Mouse (Mus musculus): Measurements from ENCODE around the gene Pcgf5. TPM values are rescaled to one million over a fixed set of nuclear protein-coding genes. Genes with fewer than 3 reads are reported as not detected.
A peak's percentile ranks its signal among the peaks of the same experiment; 100 is the strongest.

The Pcgf5 gene
- total RNA-seq (2021) = 21.1 and 21.2 TPM in 2 replicates
- long read RNA-seq, experiment 1, full-length matches to known transcripts = 16 of 25 reads
- long read RNA-seq, experiment 1, partial matches to known transcripts = 1 of 25 reads
- long read RNA-seq, experiment 1, other reads (novel, unspliced or antisense) = 8 of 25 reads
- long read RNA-seq, experiment 2, full-length matches to known transcripts = 15 of 21 reads
- long read RNA-seq, experiment 2, partial matches to known transcripts = 1 of 21 reads
- long read RNA-seq, experiment 2, other reads (novel, unspliced or antisense) = 5 of 21 reads

DNA sequence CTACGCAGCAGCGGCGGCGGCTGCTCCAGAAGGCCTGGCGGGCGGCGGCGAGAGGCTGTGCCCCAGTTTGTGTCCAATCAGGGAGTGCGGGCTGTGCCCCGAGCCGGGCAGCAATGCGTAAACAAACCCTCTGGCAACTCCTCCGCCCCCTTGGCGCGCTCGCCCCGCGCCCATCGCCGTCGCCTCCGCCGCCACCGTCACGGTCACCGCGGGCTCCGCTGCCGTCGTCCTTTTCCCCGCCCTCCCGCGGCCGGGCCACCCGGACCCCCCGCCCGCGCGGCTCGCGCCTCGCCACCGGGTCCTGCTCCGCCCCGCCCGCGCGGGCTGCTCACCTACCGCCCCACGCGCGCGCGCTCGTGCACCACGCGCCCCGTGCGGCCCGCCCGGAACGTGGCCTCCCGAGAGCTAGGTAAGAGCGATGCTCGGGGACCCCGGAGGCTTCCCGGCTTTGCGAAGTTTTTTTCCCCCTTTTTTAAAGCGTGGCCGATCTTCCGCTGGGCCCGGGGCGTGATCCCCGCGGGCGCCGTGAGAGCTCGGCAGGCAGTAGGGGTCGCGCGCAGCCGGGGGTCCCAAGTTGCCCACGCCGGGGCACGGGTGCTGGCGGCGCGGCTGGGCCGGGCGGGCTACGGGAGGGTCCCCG lies at the start of gene Pcgf5:
TSS of gene Pcgf5 (plus strand) at position 149 of the 640 bp plus-strand sequence.
- DNase-seq = peak; percentile 88

DNA sequence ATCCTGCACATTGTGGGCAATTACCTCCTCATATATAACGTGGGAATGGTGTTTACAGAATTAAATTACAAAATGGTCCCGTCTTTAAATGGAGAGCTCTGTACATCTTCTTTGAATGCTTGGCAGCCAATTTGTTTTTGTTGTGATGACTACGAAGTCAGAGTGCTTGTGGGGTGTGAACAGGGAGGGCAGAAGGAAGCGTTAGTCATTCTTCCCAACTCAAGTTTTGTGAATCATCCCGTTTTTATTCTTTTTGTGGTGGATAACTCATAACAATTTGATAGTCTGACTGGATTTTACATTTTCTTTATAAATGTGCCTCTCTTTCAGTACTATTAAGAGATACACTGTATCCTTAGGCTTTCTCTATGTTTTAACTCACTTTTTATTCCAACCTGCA lies 42.6 kb upstream of the Pcgf5 start:
- DNase-seq = no peak

DNA sequence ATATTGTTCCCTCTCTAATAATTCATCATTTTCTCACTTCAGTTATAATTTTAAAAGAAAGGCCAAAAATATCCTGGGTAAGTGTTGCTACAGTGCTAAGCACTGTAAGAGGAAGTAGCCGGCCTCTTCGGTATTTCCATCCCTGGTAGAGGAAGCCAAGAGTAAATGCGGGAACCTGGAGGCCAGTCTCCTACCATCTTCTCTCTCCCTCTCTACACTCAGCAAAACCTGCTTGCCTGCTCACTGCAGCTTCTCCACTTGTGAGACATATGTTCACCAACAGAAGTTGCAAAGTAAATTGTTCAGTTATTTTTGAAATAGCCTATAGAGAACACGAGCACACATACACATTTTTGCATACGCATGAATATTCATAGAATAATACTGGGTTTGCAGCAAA lies 34.1 kb upstream of the Pcgf5 start:
- no peak for DNase-seq

DNA sequence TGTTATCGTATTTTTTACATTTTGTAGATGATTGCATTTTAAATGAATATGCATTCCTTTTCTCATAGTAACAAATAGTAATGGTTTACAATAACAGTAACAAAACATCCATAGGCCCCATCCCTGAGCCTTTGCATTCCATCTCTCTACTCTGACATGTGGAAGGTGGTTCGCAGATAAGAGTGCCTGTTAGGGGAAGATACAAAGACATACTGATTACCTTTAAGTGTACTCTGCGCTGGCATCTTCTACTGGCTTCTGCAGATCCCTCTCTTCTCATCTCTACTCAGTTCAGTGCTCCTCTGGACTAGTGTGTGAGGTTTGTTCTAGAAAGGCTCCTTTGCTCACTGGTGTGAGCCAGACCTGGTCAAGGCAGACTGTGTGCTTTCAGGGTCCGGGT lies 28.4 kb upstream of the Pcgf5 start:
- DNase-seq = no peak

DNA sequence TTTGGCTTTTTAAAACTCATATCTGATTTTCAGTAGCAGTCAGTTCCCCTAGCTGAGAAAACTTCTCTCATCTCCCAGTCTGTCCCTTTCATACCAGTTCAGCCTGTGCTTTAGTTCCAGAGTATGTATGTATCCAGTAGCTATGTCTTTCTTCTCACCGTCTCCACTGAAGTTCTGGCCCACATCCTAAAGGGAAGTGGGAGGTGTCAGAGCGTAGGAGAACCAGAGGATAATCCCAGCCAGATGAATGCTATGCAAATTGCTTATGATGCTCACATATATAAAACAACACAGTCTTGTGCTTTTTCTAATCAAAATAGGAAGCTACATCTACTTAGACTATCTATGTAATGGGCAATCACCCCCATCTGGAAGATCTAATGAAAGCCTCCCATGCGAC lies 27.0 kb upstream of the Pcgf5 start:
- DNase-seq = no peak

DNA sequence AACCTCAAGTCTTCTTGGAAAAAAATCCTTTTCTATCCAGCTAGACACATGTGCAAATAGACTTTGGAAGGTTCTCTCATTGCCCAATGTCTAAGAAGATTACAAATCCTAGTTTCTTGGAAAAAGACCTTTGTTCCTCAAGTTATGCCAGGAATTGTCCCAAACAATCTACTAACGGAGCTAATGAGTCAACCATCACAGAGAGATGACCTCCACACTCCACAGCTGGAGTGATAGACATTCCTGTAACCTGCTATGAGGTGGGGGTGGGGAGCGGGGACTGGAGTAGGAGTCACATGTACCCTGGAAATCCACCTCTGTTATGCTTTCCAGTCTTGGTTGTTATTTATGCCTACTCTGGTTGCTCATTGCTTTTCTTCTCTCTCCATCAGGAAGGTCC lies 24.8 kb upstream of the Pcgf5 start:
- DNase-seq = no peak

DNA sequence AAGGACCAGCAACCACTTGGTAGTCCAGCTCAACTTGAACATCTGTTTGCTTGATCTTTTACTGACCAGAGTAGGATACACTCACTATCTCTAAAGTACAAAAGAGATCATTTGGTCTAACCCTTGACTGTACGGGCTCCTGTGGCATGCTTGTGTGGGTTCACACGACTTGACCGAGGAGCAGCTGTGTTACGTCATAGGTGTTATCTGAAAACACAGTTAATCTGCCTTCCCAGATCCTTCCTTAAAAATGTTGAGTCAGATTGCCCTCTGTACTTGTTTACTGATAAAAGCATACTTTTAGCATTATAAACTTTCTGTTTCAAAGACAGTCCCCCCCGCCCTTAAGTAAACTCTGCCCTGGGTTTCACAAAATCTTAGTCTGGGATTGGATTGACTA lies 19.4 kb upstream of the Pcgf5 start:
- DNase-seq = no peak

DNA sequence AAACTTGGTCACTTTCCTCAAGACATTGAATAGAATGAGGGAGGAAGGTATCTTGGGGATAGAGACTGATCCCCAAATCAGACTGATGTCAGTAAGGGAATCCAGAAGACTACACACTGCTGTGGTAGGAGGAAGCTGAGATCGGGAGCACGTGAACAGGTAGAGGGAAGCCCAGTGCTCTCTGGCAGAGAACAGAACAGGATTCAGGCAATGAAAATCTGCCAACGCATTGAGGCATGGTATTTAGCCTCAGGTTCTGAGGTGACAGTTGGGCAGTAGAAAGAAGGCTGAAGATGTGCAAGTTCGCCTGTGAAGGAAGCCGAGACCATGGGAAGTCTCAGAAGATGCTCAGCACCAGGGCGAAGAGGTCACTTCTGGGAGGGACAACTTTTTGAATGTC lies 733 bp upstream of the Pcgf5 start:
- no peak for DNase-seq

DNA sequence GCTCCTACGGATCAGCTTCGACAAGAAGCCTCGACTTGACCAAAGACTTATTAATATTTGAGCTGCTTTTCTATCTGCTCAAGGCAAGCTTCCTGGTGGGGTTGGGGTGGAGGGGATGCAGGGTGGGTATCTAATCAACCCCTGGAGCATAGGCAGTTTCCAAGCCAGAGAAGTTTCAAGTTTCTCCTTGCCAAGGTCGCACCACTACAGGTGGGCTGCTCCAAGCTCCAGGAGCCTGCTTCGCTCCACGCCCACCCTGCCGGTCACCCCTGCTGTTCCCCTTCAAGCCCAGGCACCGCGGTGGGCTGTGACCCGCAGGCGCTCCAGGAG lies 313 bp upstream of the Pcgf5 start:
- no peak for DNase-seq

DNA sequence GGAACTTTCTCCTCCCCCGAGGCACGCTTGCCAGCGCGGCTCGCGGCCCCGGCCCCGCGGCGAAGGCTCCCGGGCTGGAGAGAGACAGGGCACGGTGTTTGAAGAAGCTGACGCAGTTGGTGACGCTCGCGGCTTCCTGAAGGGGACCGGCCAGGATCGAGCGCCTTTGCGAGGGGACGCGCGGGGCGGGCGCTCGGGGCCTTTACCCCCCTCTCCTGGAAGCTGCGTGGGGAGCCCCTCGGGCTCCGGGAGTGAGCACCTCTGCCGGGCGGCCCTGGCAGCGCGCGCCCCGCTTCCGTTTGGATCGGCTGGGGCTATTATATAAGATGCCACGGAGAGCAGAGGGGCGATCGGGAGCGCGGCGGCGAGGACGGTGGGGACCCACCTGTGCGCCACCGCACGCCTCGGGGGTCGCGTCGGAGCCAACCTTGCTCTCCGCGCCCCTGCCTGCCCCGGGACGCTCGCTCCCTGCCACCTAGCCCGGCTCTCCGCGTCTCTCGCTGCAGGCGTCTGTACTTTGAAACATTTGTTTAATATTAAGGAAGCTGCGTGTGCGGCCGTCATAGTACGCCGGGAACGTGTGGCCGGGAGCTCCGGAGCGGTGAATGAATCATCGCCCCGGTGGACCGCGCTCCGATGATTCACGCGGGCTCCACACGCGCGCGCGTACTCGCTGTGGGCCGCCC lies 835 bp downstream of the Pcgf5 start:
- DNase-seq = peak; percentile 88

DNA sequence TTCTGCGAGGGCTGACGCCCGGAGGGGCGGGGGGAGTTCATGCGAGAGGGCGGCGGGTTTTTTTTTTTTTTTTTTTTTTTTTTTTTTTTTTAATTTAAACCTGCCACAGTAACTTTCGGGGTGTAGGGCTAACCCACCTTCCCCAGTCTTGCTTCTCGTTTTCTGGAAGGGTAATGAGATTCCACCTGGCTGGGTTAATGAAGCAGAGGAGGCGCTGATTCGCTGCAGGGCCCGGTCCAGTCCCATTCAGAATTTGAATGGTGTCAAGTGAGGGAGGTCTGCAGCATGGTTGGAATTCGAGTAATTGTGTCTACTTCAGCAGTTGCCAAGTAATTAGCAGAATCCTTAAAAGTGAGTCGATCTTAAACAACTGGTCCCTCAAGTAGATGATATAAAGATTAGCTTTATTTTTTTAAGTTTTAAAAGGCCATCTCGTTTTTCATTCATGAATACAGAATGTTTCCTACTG lies 1.4 kb downstream of the Pcgf5 start:
- no peak for DNase-seq

DNA sequence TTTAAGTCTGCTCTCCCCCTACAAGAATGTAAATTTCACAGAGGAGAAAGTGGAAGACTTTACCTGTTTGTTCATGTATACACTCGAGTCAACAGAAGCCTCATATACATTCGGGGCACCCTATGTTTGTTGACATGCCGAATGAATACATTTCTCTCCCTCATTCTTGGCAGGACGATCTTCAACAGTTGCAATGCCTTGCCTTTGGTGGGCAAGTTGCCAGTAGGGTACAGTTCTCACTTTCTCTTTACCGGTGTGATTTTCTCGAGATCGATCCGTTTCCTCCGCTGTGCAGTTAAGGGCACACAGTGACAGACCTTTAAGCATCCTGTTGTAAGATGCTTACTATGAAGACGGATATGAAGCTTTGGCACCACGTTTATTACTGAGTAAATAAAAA lies 2.1 kb downstream of the Pcgf5 start:
- no peak for DNase-seq

DNA sequence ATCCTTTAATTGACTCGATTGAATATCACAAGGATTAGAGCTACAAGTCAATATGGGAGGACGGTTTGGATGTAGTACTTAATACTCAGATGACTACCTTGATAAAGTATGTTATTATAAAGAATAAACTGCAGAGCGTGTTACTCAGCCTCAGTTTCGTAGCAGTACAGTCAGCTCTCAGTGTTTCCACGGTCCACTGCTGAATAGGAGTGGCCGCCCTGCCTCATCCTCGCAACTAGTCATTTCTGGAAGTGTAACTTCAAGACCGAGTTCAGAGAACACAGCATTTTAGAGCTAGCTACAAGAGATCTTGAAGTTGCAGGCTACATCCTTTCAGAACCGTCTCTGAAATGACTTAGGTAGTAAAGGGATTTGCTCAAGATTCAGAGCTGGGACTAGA lies 2.8 kb downstream of the Pcgf5 start:
- DNase-seq = no peak

DNA sequence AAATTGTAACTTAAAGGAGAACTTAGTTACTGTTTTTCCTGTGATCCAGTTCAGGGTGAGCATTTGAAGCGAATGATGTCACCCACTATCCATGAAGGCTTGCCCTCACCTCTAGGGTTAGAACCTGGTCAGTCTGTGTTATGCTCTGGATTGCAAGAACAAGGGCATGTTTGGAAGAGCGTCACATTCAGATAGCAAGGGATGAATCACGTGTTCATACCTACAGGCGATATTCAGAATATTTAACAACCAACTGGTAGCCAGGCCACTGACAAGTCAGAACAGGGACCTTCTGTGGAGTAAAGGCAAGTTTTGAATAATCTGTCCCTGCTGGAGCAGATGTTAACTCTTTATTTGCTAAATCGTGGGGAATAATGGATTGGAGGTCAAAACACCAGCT lies 14.4 kb downstream of the Pcgf5 start:
- no peak for DNase-seq

DNA sequence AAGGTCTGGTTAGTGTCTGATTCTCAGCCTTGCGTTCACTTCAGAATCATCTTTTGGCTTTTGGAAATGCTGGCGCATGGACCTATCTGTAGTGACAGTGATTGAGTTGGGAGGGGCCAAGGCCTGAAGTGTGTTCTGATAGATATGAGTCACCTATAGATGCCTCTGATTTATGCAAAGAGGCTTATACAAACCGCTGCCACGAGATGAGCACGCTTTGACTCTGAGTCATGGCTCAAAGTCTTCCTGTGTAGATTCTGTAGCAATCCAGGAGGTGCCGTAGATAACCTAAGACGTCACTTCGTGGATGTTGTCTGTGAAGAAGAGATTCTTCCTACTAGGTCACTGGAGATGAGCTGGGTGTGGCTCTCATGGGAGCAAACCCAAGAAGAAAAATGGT lies 16.6 kb downstream of the Pcgf5 start:
- no peak for DNase-seq

DNA sequence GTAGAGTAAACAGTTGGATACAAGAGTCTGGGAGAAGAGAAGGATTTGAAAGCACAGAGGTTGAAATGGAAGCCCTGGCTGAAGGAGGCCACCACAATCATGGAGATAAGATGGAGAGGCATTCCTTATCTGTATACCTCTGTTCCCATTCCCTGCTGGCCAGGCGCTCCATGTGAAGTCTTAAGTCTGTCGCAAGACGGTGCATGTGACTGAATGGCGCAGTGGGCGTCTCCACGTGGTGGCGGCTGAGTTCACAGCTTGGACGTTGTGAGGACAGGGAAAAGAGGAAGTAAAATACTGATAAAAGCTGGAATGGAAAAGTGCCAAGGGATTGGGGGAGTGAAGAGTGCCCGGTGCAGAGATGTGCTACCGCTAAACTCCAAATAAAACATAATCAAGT lies 23.4 kb downstream of the Pcgf5 start:
- no peak for DNase-seq

DNA sequence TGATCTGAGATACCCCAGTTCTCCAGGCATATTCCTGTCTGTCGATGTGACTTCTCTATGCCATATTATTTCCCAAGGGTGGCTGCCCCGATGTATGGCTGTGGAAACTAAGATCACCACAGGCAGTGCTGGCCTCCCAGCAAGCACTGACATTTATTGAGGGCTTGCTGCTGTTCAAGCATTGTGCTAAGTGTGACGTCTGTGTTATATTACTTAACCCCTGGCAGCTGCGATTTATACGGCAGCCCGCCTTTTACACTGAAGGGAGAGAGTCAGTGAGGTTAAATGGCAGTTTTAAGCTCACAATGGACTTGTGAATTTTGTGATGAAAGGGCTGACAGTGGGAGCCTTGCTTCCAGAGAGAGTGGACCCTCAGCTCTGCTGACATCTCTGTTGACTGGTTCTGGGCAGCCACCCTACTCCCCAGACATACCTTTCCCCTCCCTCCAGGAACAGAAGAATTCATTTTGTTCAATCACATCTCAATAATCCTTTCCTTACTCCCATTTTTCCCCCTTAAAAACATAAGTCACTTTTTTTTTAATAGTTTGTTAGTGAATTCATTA lies 25.0 kb downstream of the Pcgf5 start:
- DNase-seq = no peak

DNA sequence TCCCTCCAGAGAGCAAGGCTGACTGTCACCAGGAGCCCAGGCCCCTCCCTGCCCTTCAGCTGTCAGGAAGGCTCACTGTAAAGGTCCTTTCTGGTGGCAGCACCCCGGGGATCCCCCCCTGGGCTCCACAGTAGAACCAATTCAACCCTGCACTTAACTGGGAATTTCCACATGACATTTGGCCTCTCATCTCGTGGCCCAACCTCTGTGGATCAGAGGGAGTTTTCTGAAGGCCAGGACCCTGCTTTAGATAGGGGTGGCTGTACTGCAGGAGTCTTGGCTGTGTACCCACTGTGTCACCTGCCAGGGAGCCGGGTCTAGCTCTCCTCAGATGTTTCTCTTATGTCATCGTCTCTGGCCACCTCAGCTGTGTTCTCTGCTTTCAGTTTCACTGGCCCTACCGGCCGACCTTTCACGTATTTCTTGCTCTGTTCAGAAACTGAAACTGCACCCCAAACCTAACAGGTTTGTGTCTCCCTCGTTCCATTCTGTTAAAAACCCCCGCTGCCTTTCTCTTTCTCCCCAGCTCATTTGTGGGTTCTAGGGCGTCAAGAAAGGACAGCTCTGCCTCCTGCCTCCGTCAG lies 27.2 kb downstream of the Pcgf5 start:
- peak; percentile 68 for DNase-seq

DNA sequence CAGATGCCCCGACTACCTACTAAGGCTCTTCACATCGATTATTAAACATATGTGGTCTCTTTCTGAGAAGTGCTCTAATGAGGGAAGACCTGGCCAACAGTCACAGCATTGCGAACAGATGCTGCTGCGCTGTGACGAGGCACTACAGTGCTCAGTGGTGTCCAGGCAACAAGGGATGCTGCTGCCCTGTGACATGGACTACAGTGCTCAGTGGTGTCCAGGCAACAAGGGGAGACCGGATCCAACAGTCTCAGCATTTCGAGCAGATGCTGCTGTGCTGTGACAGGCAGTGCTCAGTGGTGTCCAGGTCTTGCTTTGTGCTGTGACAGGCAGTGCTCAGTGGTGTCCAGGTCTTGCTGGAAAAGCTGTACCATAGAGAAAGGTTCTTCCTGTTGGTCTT lies 29.6 kb downstream of the Pcgf5 start:
- DNase-seq = no peak

DNA sequence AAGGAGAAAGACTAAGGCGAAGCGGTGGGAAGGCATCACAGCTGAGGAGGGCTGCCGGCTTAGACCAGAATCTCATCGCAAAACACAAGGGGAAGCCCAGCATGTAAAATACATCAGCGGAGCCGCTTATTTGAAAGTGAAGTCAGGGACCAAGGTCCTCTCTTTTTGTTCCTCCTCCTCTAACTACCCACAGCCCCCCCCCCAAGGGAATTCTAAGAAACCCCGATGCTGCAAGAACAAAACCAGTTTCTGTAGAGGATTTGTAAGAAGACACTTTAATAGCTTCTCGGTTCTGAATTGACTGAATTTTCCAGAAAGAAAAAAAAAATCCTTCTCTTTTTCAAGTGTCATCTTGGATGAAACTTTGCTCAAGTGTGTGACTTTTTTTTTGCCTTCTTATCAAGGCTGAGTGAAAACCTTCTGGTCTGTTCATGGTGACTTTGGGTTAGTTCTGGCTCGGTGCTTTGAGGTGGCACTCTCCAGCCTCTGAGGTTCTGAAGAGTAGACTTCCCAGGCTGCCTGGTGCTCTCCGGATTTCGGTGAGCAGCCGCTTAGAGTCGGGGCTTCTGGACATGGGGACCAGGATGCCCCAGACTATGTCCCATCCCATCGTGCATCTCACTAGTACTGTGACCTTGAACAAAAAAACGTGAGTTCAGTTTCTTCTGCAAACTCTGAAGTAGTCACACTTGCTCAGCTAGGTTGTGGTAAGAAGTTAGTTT lies 30.6 kb downstream of the Pcgf5 start:
- no peak for DNase-seq

DNA sequence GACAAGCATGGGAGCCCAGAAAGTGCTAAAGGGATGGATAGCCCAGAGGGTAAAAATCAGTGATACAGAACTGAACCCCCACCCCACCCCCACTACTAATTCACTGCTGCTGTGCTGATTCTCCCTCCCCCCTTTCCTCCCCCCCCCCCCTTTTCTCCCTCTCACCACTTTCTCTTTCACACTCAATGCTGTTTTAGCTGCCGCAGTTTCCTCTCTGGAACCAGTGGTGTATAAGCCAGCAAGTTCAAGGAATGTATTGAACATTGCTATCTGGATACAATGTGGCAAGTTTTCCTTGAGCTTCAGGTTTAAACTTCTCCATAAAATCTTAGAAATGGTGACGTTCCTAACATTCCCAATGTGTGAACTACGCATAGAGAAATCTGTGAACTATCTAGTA lies 34.8 kb downstream of the Pcgf5 start:
- DNase-seq = no peak

DNA sequence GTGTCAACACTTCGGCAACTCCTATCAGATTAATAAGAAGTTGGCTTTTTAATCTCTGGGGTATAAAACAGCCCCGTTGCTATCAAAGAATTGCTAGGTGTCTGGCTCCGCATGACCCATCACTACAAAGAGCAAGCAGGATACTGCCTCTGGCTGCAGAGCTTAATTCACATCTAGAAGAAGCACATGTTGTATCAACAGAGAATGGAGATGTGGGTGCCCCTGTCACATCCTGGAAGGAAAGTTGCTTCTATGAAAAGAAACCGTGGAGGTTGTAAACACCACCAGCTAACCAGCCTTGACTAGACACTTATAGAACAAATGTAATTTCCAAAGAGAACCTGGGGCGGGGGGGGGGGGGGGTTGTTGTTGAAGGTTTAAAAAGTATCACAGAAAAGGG lies 35.9 kb downstream of the Pcgf5 start:
- DNase-seq = no peak

Data from adrenal gland, postnatal 14 days (tissue).